Mouse (Mus musculus): ENCODE measurements around the gene Fbxo34. TPM values are rescaled to one million over a fixed set of nuclear protein-coding genes. Genes with fewer than 3 reads are reported as not detected.

The Fbxo34 gene
- total RNA-seq, 2 experiments from 2014 or later: 86.2 to 90.9 TPM

- peak; percentile 97 to 99 for DNase-seq (ENCODE audit: extremely low spot score in 1 of 2, low spot score in 1 of 2)
Observed at GRCm38 (mm10) chr14:47472359-47472742, 22.1 kb downstream of the Fbxo34 start.

- DNase-seq (ENCODE audit: extremely low spot score in 1 of 2, low spot score in 1 of 2): peak; percentile 44
Observed at GRCm38 (mm10) chr14:47472743-47473546, 22.7 kb downstream of the Fbxo34 start.

- no peak for DNase-seq (ENCODE audit: extremely low spot score in 1 of 2, low spot score in 1 of 2)
Observed at GRCm38 (mm10) chr14:47473891-47474290, 23.7 kb downstream of the Fbxo34 start.

- no peak for DNase-seq (ENCODE audit: extremely low spot score in 1 of 2, low spot score in 1 of 2)
Observed at GRCm38 (mm10) chr14:47474571-47475254, 24.5 kb downstream of the Fbxo34 start.

- DNase-seq (ENCODE audit: extremely low spot score in 1 of 2, low spot score in 1 of 2): no peak
Observed at GRCm38 (mm10) chr14:47476266-47476665, 26.0 kb downstream of the Fbxo34 start.

- no peak for DNase-seq (ENCODE audit: extremely low spot score in 1 of 2, low spot score in 1 of 2)
Observed at GRCm38 (mm10) chr14:47477711-47478110, 27.5 kb downstream of the Fbxo34 start.

GRCm38 (mm10) chr14:47482200-47482599 lies 32.0 kb downstream of the Fbxo34 start:
- DNase-seq (ENCODE audit: extremely low spot score in 1 of 2, low spot score in 1 of 2): no peak

- DNase-seq (ENCODE audit: extremely low spot score in 1 of 2, low spot score in 1 of 2): no peak
Observed at GRCm38 (mm10) chr14:47483099-47483498, 32.9 kb downstream of the Fbxo34 start.

GRCm38 (mm10) chr14:47488732-47489131 lies 38.5 kb downstream of the Fbxo34 start:
- DNase-seq (ENCODE audit: extremely low spot score in 1 of 2, low spot score in 1 of 2): no peak

- no peak for DNase-seq (ENCODE audit: extremely low spot score in 1 of 2, low spot score in 1 of 2)
Observed at GRCm38 (mm10) chr14:47489310-47490097, 39.3 kb downstream of the Fbxo34 start.

- DNase-seq (ENCODE audit: extremely low spot score in 1 of 2, low spot score in 1 of 2): no peak
Observed at GRCm38 (mm10) chr14:47490732-47491131, 40.5 kb downstream of the Fbxo34 start.

GRCm38 (mm10) chr14:47493592-47494361 lies 43.6 kb downstream of the Fbxo34 start:
- DNase-seq (ENCODE audit: extremely low spot score in 1 of 2, low spot score in 1 of 2): no peak

- DNase-seq (ENCODE audit: extremely low spot score in 1 of 2, low spot score in 1 of 2): no peak
Observed at GRCm38 (mm10) chr14:47495951-47496350, 45.7 kb downstream of the Fbxo34 start.

- no peak for DNase-seq (ENCODE audit: extremely low spot score in 1 of 2, low spot score in 1 of 2)
Observed at GRCm38 (mm10) chr14:47497166-47497565, 46.9 kb downstream of the Fbxo34 start.

GRCm38 (mm10) chr14:47498632-47499031 lies 48.4 kb downstream of the Fbxo34 start:
- no peak for DNase-seq (ENCODE audit: extremely low spot score in 1 of 2, low spot score in 1 of 2)

GRCm38 (mm10) chr14:47504036-47504435 lies 53.8 kb downstream of the Fbxo34 start:
- no peak for DNase-seq (ENCODE audit: extremely low spot score in 1 of 2, low spot score in 1 of 2)

GRCm38 (mm10) chr14:47506676-47507075 lies 56.5 kb downstream of the Fbxo34 start:
- DNase-seq (ENCODE audit: extremely low spot score in 1 of 2, low spot score in 1 of 2): no peak

- no peak for DNase-seq (ENCODE audit: extremely low spot score in 1 of 2, low spot score in 1 of 2)
Observed at GRCm38 (mm10) chr14:47508035-47508434, 57.8 kb downstream of the Fbxo34 start.

GRCm38 (mm10) chr14:47510244-47510643 lies 60.0 kb downstream of the Fbxo34 start:
- DNase-seq (ENCODE audit: extremely low spot score in 1 of 2, low spot score in 1 of 2): no peak

GRCm38 (mm10) chr14:47513606-47514005 lies 63.4 kb downstream of the Fbxo34 start:
- DNase-seq (ENCODE audit: extremely low spot score in 1 of 2, low spot score in 1 of 2): no peak

Measured in layer of hippocampus, postnatal 25 days (tissue).